Mouse (Mus musculus) natural killer cell, adult 2 months (primary cell): ENCODE measurements around the gene Zbtb38.
A peak's percentile ranks its signal among the peaks of the same experiment; 100 is the strongest.

Experiments used
- DNase-seq, 2 experiments: peaks; one replicate each; pipeline ENCODE4 v3.0.0; 2022; ENCODE audit warnings: low spot score in 2 of 2

Gene Zbtb38

DNA sequence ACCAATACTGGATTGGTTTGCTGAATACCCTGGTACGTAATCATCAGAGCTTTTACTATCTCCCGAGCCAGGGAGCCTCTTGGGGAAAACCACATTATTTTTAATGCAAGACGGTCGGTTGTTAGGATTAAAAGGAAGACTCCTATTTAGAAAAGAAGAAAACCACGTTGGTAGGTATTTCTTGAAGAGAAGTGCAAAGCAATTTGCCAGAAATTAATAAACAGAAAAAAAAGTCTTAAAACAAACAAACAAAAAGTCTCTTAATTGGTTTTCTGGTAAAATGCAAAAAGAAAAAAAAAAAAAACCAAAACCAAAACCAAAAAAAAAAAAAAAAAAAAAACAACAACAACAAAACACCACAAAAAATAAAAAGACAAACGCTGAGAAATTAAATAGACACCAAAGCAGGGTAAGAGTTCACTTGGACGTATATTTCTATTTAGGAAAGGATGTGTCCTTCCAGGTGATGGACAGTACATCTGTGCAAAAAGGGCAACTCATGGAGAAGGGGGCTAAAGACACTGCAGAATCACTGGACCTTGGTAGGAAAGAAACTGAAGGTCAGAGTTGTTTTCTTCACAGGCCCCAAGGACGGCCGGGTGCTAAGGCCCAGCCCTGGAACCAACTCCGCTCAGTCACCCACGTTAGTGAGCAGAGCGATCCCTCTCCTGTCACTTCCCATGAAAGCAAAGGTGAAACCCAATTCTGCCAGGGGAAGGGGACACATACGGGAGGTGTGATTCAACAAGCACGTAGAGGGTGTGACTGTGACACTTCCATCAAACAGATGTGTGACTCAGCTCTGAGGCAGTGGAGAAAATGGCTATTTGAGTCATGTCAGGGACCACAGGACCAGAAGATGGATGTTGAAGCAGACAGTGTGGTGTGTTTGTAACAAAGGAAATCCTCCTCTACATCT is 38.9 kb downstream of the Zbtb38 start:
- DNase-seq = peak; percentile 46 to 70

DNA sequence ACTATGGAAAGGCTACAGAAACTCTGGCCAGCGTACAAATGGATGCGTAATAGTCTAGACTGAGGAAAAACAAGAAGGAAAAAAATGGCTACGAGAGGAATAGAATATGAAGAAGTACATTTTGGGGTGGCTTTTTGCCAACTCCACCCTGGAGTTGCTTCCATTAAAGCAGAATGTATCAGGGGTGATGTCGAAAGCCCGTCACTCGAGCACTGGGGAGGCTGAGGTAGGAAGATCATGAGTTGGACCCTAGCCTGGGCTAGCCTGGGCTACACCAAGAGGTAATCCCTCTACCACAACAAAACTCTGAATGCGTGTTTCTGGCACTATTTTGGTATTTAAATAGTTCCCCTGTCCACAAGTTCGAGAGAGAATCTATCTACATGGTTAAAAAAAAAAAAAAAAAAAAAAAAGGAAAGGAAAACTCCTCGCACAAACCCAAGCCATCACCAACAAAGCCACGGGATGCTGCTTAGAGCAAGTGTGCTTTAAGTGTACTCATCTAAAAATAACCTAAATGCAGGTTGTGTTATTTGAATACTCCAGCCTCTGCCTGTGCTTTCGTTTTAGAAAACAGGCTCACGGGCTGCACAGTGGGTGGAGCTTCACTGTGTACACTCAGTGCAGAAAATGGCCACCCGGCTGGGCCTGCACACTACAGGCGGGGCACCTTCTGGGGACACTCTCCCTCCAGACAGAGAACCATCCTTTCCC is 39.7 kb downstream of the Zbtb38 start:
- DNase-seq = peak; percentile 47 to 54

DNA sequence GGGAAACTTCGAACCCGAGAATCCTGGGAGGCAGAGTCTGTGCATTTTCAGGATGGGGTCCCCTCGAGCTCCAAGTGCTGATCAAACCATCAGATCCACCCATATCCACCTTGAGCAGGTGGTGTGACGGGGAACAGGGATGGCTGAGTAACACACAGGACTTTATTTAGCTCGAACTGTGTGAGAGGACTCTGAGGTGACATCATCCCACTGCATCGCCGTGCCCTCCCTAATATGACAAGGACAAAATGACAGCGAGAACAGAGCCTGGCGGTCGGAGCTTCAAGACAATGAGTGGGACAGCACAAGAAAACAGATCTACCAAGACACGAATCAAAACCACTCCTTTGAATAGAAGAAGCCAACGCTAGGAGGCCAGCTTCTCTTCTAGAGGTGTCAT is 40.6 kb downstream of the Zbtb38 start:
- DNase-seq = no peak

DNA sequence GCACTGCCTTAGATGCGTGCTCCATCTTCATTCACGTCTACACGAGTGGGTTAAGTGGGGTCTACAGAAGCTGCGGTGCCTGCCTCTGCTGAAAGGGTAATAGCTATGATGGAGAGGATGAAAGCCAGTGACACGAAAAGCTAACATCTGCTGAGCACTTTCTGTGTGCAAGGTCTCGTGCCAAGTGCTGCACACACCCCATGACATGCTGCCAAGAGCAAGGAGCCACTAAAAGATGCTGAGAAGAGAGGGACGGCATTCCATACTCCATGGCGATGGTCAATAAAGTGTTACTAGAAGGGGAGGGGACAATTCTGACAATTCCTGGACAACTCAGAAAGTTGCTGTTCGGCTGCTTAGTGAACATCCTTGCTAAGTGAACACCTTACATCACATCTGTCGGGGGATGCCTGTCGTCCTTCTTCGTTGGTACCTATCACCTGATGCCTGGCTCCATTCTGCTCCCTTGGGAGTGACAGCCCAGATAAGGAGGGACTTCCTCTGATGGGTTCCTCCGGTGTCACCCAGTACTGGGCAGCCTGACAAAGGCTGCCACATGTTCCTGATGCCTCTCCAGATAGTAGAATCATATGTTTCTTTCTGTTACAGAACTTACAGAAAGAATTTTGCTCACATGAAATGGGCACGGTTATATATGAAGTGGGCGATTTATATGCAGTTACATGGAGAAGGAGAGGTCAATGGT is 42.2 kb downstream of the Zbtb38 start:
- DNase-seq = no peak

DNA sequence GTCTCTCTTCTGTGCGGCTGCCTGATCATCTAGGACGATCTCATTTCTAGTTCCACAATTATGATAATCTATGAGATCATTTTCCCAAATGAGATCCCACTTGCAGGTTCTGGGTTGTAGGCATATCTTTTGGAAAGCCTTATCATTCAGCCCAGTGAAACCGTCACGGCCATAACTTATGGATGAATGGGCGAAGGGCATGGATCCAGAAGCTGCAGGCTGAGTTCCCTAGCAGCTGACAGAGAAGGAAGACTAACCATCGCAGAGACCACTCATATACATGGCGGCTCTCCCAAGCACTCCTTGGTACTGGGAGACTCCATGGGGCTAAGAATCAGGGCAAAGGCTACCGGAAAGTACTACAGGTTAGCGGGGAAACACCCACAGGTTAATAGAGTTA is 43.7 kb downstream of the Zbtb38 start:
- no peak for DNase-seq

DNA sequence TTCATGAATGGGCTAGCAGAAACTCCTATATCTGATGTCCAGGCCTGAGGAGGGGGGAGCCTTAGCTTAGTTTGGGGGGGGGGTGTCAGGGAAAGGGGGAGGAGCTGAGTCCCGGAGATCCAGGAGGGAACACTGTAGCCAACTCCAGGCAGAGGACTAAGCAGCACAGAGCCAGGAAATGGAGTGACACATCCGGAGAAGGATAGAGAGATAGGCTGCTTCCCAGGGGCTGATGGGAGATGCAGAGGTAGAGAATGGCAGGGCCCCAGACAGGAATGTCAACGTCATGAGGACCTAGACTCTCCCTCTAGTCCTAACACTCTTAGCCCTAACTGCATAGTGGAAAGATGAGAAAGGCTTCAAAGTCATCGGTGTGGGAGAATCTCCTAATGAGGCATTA is 44.7 kb downstream of the Zbtb38 start:
- no peak for DNase-seq

DNA sequence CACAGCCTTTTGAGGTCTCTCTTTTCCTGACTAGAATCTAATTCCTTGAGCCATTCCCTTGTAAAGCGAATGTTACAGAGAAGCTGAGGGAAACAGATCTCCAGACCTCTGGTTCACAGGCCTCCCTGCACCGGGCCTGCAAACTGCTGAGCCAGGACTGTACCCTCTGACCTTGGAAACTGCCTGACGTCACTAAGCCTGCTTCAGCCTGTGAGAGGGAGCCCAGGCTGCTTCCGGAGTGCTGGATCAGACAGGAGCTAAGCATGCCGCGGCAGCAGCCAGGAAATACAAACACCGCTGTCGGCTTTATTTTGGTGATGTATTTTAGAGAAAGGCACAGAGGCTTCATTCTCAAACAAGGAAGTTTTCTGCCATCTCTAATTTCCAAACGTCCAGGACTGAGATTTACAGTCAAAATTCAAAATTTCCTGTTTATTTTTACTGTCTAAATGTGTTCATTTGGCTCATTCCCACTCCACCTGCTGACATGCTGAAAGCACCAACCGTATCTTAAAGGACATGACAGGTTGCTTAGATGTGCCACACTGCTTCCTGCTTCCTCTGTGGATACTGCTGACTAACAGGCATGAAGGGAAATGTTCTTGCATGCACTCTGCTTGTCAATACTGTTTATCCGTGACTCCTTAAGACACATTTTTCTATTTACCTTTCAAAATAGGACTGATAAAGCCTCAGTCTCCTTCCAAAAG is 46.9 kb downstream of the Zbtb38 start:
- peak; percentile 49 to 52 for DNase-seq

DNA sequence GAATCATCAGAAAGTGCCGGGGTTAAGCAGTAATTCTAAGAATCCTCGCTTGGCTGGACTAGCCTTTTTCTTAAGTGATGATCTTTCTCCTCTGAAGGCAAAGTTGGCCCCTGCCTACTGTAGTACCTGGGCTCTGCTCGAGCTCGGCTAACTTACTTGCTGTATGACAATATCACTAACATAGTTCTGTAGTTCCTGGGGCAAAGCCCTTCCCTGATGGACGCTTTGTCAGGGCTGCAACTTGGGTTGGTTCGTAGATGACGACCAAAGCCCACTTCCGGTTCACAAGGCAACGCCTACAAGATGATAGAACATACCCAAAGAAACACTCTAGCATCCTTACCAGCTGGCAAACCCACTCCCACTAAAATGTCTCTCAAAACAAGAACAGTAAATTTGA is 47.7 kb downstream of the Zbtb38 start:
- peak in 1 of 2 experiments; percentile 14 for DNase-seq

DNA sequence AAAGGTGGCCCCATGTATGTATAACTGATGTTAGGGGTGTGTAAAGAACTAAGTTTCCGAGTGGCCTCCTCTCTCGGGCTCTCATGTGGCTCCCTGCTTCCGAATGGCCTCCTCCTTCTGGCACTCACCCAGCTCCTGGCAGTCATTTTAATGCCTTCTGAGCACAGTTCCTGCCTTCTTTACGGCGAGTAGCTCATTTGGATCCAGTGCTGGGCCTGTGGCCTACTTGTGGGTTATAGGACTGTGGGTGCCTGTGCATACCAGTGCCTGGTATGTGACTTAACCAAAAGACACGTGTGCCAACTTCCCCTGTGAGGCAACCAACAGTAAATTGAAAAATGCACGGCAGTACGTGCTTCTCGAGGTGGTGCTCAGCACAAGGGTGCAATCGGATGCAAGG is 50.7 kb downstream of the Zbtb38 start:
- no peak for DNase-seq

DNA sequence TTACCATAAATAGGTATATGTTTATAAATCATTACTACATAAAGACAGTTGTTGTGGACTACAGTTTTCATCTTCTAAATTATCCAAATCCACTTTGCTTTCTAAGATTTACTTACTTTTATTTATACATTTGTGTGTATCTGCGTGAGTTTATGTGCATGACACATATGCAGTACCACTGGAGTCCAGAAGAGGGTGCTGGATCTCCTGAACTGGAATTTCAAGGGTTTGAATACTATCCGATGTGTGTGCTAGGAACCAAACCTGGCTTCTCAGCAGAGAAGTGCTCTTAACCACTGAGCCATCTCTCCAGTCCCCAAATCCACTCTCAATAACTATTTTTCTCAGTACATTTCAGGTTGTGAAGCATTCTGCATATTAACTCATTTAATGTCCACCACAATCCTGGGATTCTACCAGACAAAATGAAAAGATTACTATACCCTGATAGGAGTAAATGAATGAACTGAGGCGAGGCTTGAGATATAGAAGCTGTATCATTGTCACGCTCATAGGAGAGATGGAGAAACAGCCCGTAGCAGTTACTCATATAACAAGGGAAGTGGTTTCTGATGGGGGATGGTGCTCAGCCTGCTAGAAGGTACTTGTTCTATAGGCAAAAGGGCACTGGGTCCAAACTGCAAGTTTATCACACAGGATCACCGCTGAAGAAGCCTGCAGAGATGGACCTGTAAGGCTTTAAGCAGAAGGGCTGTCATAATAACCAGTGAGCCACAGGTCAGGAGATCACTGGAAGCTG is 53.2 kb downstream of the Zbtb38 start:
- DNase-seq = no peak

DNA sequence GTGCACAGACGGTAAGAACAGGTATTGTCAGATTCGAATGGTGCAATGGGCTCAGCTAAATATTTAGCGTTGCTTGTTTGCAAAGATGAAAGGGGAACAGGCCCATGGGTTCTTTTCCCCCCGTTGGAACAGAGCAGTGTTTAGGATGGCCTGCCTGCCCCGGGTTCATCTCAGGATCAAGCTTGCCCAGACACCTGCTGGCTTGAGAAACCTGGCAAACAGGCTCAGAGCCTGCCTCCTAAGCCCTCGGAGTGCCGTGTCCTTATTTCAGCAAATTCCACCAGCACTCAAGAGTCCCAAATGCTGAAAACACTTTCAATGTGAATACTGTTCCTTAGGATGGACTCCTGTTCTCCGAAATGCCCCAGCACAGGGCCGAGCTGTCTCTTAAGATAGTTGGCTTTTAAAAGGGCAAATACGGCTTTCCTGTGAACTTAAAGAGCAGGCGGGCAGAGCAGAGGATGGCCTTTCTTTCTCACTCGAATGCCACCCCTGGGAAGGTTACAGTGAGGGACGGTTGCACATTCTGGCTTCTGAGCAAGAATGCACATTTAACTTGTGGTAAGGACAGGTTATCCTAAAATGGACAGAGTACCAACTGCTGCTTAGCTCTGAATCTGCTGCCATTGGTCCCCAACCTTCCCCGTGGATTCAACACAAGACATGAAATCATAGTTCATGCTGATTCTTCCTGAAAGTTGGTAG is 55.7 kb downstream of the Zbtb38 start:
- no peak for DNase-seq

DNA sequence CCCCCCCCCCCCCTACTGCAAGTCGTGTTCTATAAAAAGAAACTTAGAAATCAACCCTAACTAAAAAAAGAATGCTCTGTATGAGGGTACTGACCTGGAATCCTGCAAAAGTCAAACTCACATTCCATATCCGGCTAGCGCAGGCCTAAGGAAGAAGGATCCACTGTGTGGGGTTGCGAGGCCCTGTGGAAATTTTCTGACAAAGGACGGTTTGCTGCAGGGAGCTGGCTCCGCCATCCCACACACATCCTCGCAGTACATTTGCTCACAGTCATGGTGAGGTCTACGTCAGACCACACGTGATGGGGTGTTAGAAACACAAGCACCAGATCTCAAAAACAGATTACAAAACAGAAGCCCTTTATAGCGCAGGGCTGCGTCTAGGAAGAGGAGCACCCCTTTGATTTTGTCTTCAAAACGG is 56.5 kb downstream of the Zbtb38 start:
- peak in 1 of 2 experiments; percentile 25 for DNase-seq

DNA sequence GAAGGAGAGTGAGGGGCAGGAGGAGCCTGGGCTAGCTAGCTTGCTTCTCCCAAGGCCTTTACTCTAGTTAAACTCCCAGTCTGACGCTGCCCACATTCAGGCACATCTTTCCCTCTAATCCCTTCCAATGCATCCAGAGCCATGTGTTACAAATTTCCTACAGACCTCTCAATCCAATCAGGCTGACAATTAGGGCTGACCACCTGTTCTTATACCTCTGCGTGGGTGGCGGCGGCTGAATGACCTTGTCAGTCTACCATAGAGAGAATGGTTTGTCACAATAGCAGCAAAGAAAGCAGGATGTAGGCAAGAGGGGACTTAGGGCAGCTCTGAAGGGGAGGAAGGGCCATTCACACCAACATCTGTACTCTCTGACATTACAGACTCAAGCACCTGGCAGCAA is 62.2 kb downstream of the Zbtb38 start:
- no peak for DNase-seq

DNA sequence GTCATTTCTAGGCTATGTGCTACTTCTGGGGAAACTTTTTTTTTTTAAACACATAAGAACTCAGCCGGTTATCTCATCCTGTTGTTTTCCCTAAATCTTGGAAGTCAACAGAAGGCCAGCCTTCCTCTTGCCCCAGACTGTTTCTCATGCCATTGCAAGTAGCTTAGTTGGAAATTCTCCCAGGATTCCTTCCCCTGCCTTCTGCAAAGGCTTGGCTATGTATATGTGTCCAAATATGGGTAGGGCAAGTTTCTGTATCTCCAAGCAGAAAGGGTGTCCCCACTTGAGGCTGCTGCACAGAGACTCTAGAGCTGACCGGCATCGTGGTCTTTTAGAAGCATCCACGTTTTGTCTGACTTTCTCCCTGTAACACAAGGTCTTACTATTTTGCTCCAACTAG is 63.6 kb downstream of the Zbtb38 start:
- DNase-seq = no peak

DNA sequence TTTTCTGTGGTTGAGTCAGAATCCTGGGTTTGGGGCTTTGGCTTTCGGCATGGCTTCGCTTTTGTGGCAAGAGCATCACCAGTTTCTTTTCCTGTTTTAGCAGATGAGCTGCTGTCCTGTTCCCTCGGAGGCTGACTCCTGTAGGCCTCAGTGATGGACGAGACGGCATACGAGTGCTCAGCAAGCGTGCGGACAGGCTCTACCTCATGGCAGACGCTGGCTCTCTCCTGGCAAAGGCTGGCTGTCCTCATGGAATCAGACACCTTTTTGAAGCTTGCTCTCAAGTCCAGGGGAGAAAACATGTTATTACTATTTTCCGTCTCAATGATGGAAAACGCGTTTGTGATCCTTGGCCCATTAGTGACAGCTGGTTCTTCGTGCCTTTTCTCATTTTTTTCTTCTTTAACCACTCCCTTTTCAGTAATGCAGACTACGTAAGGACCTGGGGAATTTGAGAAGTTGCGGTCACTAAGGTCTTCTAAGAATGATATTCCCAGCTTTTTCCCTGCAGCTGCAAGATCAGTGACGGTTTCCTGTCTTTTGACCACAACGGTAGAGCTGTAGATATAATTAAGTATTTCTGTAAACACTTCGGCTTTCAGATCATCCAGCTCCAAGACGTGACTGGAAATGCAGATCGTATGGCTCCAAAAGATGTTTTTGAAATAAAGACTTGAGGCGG is 64.3 kb downstream of the Zbtb38 start:
- DNase-seq = no peak

DNA sequence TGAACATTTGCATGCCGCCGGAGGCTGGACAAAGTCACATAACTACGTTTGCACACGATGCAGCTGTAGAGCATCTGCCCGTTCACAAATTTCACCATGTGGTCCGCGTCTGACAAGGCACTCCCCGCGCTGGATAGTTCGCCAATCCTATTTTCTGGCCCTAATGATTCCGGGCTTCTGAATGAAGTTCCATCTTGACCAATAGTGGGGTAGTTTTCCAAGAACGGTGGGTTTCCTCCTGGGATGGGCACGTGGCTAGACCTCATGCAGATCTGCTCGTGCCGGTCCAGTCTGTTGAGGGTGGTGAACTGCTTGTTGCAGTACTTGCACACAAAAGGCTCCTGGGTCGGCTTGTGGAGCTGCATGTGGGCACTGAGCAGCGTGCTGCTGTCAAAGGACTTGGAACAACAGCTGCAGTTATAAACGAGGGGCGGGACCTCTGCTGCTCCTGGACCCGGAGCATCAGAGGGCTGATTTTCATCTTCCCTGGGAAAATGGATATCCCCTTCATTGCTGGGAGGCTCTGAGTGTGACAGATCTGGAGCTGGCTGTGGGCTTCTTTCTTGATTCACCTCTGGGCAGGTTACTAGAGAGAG is 64.9 kb downstream of the Zbtb38 start:
- no peak for DNase-seq

DNA sequence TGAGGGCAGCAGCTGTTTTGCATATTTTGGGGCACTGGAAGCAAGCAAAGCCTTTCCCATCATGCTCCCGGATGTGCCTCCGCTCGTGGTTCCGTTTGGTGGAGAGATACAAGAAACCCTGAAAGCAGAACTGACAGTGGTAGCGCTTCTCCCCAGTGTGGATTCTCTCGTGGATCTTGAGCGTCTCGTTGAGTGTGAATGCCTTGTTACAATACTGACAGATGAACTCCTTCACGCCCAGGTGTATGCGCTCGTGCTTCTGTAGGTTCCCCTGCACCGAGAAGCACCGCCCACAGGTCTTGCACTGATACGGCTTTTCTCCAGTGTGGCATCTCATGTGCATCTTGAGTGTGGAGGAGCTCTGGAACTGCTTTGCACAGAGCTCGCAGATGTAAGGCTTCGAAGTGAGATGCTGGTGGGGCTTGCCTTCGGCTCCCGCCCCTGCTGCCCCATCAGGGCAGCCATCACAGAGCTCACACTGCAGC is 67.0 kb downstream of the Zbtb38 start:
- no peak for DNase-seq

DNA sequence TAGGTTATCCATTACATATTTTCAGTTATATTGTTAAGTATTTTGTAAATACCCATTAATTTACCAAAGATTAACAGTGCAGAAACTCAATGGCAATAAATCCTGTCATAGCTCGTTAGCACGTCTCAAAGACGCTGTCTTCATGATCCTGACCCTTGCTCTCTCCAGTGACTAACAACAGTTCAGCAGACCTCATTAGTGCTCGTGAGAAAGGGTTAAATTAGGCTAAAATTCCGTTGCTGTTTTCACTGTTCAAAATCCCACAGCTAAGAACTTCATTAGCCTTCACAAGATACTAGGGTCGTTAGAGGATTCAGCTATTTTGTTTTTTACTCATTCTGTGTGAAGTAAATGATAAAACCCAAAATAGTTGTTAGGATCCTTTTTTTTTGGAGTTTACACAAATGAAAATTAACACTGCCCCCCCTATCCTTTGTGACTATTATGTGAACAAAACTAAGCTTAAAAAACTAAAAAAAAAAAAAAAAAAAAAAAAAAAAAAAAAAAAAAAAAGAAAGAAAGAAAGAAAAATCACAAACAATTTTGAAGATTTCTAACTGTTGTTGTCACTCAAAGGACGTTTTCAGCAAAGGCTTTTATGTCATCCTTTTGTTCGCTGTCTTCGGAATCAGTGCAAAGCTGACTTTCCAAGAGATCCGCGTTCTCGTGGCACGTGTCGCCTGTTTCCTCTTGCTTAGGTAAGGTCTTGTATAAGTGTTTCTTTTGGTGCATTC is 67.6 kb downstream of the Zbtb38 start:
- DNase-seq = no peak
